Mouse (Mus musculus) liver, adult 2 months (tissue): ENCODE data around the gene Ror1.

Experiments used
- CTCF ChIP-seq: fragments of 200-500 bp; IDR thresholded peaks from 2 replicates; pipeline ENCODE4 v1.5.1; 2011; ENCODE audit warnings: low read depth, low read length, control low read depth
- POLR2A ChIP-seq: fragments of 200-500 bp; IDR thresholded peaks from 2 replicates; pipeline ENCODE4 v1.6.1; 2011; ENCODE audit warnings: low read length, control low read depth; ENCODE audit not compliant: insufficient read depth; ENCODE audit errors: extremely low read depth

- TF ChIP-seq CTCF, result no peak
- no peak for TF ChIP-seq POLR2A
Measured at GRCm38 (mm10) chr4:100287829-100288228, 192.2 kb downstream of the Ror1 start.
